Mouse (Mus musculus) heart, postnatal 0 days (tissue): ENCODE measurements around the gene Slc38a2. TPM values are rescaled to one million over a fixed set of nuclear protein-coding genes. Genes with fewer than 3 reads are reported as not detected.

ENCODE experiments used
- ATAC-seq: fragments of 200-750 bp; cut with Nextera tagmentation; 2 replicates; pipeline ENCODE4 v1.8.0; 2017; ENCODE audit warnings: low read depth, moderate number of reproducible peaks, moderate library complexity; ENCODE audit not compliant: insufficient read depth
- DNase-seq: peaks from one replicate; pipeline ENCODE4 v3.0.0-alpha.2; 2016; ENCODE audit warnings: low spot score
- H3K27ac ChIP-seq: fragments of 300-500 bp; sonication (generic); 2 replicates; pipeline ENCODE4 v1.5.1; 2014; ENCODE audit warnings: low read depth, mild to moderate bottlenecking
- H3K27me3 ChIP-seq: fragments of 300-500 bp; sonication (generic); 2 replicates; pipeline ENCODE4 v1.6.1; 2014; ENCODE audit warnings: low read length, mixed read lengths; ENCODE audit not compliant: control insufficient read depth, insufficient read depth
- H3K36me3 ChIP-seq: fragments of 300-500 bp; sonication (generic); replicated peaks from 2 replicates; pipeline ENCODE4 v1.6.1; 2014; ENCODE audit warnings: low read length, mixed read lengths; ENCODE audit not compliant: control insufficient read depth, insufficient read depth
- H3K4me1 ChIP-seq: fragments of 300-500 bp; sonication (generic); 2 replicates; pipeline ENCODE4 v1.6.1; 2014; ENCODE audit warnings: antibody characterized with exemption; ENCODE audit not compliant: control insufficient read depth, insufficient read depth
- H3K4me2 ChIP-seq: fragments of 300-500 bp; sonication (generic); 2 replicates; pipeline ENCODE4 v1.6.1; 2014; ENCODE audit warnings: low read depth, mild to moderate bottlenecking, low read length, moderate library complexity
- H3K4me3 ChIP-seq: fragments of 300-500 bp; sonication (generic); 2 replicates; pipeline ENCODE4 v1.5.1; 2014; ENCODE audit warnings: low read depth, low read length
- H3K9ac ChIP-seq: fragments of 300-500 bp; sonication (generic); replicated peaks from 2 replicates; pipeline ENCODE4 v1.6.1; 2014; ENCODE audit warnings: low read depth, low read length, mixed read lengths
- H3K9me3 ChIP-seq: fragments of 300-500 bp; sonication (generic); replicated peaks from 2 replicates; pipeline ENCODE4 v1.6.1; 2016; ENCODE audit warnings: low read length; ENCODE audit not compliant: control insufficient read depth
- CTCF ChIP-seq: IDR thresholded peaks from 2 replicates; pipeline ENCODE4 v1.5.1; 2016; ENCODE audit warnings: antibody characterized with exemption, control low read depth, low read depth
- EP300 ChIP-seq: IDR thresholded peaks from 2 replicates; pipeline ENCODE4 v1.6.1; 2016; ENCODE audit warnings: antibody characterized with exemption, low read depth
- WGBS: fragments of 180-500 bp; shearing (Covaris S2); extraction: QIAGEN DNeasy Blood & Tissue Kit; methylation state at CpG from one replicate; pipeline ENCODE4 v1.1.7; 2014; 5-methylcytosine and 5-hydroxymethylcytosine counted together
- polyA plus RNA-seq: library from polyadenylated mRNA; unstranded; fragments of >200 nt; fragmentation: Nextera tagmentation; extraction: Ambion mirVana; gene quantifications from 2 replicates; pipeline ENCODE4 v1.2.1, GENCODE M21; 2015
- total RNA-seq: library from RNA; depleted of rRNA; stranded (reverse); fragments of >200 nt; gene quantifications from 2 replicates; pipeline ENCODE4 v1.2.3, GENCODE M21; 2014; ENCODE audit warnings: low replicate concordance

The Slc38a2 gene
- total and polyA plus RNA-seq, 2 experiments from 2014 or later: 144 to 225 TPM

- Histone ChIP-seq H3K4me1 (0 out of 2 replicates have a peak, but pooled peaks cover 16% of the 10 kb centered on the region), H3K27ac (no peak overlapping the region), H3K27me3 (no peaks in the 10 kb centered on the region), H3K4me3 (no peak overlapping the region), H3K36me3 (no peaks in the 10 kb centered on the region), H3K4me2 (no peak overlapping the region), H3K9me3 (no peaks in the 10 kb centered on the region), H3K9ac (no peak overlapping the region)
- 73% methylated on average over 7 of the region's 7 CpGs for whole genome bisulfite sequencing
- peak; percentile 49; the same call in 1 of the 2 replicates for ATAC-seq
- no peak for DNase-seq
- TF ChIP-seq CTCF: no peak
- no peak for TF ChIP-seq EP300
These were observed 18.9 kb upstream of the Slc38a2 start for GRCm38 (mm10) chr15:96718466-96718865.

DNA sequence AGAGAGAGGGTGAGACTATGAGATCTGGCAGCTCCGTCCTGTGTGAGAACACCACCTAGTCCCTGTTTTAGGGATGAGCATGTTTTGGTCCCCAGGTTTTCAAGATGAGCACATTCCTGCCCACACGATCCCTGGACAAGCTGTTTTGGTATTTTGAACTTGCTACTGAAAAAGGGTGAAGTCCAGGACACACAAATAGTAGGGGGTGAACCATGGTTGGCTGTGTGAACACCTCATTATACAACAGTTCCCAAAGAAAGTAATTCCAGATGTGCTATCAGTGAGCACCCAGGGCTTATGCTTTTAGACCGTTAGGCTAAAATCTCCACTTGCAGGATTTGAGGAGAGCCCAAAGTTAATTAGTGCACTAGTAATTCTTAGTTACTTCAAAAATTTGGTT lies 17.7 kb upstream of the Slc38a2 start:
- H3K27me3 ChIP-seq: no peaks in the 10 kb centered on the region
- no peak for ATAC-seq
- no peak for DNase-seq
- 0 out of 2 replicates have a peak overlapping the region, but pooled peaks have one; percentile 0 for H3K27ac ChIP-seq
- WGBS: 79% methylated on average over 3 of the region's 3 CpGs
- 0 out of 2 replicates have a peak, but pooled peaks cover 16% of the 10 kb centered on the region for H3K4me1 ChIP-seq
- H3K36me3 ChIP-seq: no peaks in the 10 kb centered on the region
- no peak for TF ChIP-seq CTCF
- no peak overlapping the region for H3K4me2 ChIP-seq
- no peak overlapping the region for H3K4me3 ChIP-seq
- H3K9me3 ChIP-seq: no peaks in the 10 kb centered on the region
- no peak overlapping the region for H3K9ac ChIP-seq

DNA sequence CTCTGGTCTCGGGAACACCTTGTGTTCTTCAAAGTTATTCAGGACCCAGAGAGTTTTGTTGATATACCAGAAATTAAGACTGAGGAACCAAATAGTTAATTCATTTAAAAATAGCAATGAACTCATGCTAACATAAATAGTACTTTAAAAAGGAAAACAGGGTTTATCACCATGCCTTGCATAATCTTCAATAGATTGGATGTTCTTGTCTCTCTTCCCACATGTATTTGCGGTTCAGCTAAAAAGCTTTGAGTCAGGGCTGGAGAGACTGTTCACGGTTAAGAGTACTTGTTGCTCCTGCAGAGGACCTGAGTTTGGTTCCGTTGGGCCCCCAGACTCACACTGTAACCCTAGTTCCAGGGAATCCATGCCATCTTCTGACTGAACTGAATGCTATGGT lies 16.8 kb upstream of the Slc38a2 start:
- Histone ChIP-seq H3K4me3 (no peak overlapping the region), H3K27me3 (no peaks in the 10 kb centered on the region), H3K9me3 (no peaks in the 10 kb centered on the region), H3K4me2 (no peak overlapping the region), H3K9ac (no peak overlapping the region), H3K36me3 (no peaks in the 10 kb centered on the region), H3K27ac (peak overlapping the region; percentile 12; the same call in 1 of the 2 replicates), H3K4me1 (0 out of 2 replicates have a peak, but pooled peaks cover 16% of the 10 kb centered on the region)
- WGBS: 46% methylated on average over 4 of the region's 4 CpGs
- TF ChIP-seq CTCF (no peak), EP300 (no peak)
- ATAC-seq (peak; percentile 11; the same call in 1 of the 2 replicates), DNase-seq (no peak)

GRCm38 (mm10) chr15:96715692-96716080 lies 16.2 kb upstream of the Slc38a2 start:
- Histone ChIP-seq H3K36me3 (no peaks in the 10 kb centered on the region), H3K4me3 (no peak overlapping the region), H3K4me1 (0 out of 2 replicates have a peak, but pooled peaks cover 16% of the 10 kb centered on the region), H3K27ac (no peak overlapping the region), H3K9ac (no peak overlapping the region), H3K27me3 (no peaks in the 10 kb centered on the region), H3K4me2 (no peak overlapping the region), H3K9me3 (no peaks in the 10 kb centered on the region)
- WGBS: 91% methylated on average over 7 of the region's 7 CpGs
- TF ChIP-seq EP300 (no peak), CTCF (no peak)
- no peak for DNase-seq
- no peak for ATAC-seq

- WGBS: 82% methylated on average over 9 of the region's 9 CpGs
- no peak overlapping the region for H3K4me2 ChIP-seq
- H3K9me3 ChIP-seq: no peaks in the 10 kb centered on the region
- ATAC-seq: no peak
- H3K9ac ChIP-seq: no peak overlapping the region
- no peak for TF ChIP-seq EP300
- TF ChIP-seq CTCF: no peak
- no peak overlapping the region for H3K4me3 ChIP-seq
- H3K4me1 ChIP-seq: 0 out of 2 replicates have a peak, but pooled peaks cover 16% of the 10 kb centered on the region
- no peaks in the 10 kb centered on the region for H3K36me3 ChIP-seq
- H3K27me3 ChIP-seq: no peaks in the 10 kb centered on the region
- no peak for DNase-seq
- H3K27ac ChIP-seq: no peak overlapping the region
These were observed 15.7 kb upstream of the Slc38a2 start for GRCm38 (mm10) chr15:96715079-96715691.

DNA sequence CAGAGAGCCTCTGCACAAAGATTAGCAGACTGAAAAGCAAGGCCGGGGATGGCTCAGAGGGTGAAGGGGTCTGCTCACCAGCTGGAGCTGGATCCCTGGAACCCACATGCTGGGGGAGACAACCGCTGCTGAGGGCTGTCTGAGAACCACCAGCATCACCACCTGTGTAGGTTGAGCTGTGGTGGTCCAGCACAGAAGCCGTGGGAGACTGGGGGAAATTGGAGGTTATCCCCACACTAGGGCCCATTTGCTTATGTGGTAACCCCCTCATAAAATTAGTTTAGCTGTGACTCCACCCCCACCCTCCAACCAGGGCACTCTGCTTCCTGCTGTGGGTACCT lies 15.1 kb upstream of the Slc38a2 start:
- Histone ChIP-seq H3K9ac (no peak overlapping the region), H3K9me3 (no peaks in the 10 kb centered on the region), H3K4me2 (no peak overlapping the region), H3K36me3 (no peaks in the 10 kb centered on the region), H3K27ac (no peak overlapping the region), H3K4me3 (no peak overlapping the region), H3K27me3 (no peaks in the 10 kb centered on the region), H3K4me1 (0 out of 2 replicates have a peak, but pooled peaks cover 16% of the 10 kb centered on the region)
- ATAC-seq: no peak
- 78% methylated on average over 3 of the region's 3 CpGs for WGBS
- DNase-seq: no peak
- TF ChIP-seq EP300 (no peak), CTCF (no peak)
